Mouse (Mus musculus) adipocyte (in vitro differentiated cells): ENCODE results near the gene Ppp4c.
"Not testable (repeated sequence)": the region's sequence is repeated elsewhere in the genome, so short reads cannot be mapped to it uniquely, and the experiment has no call there.

ENCODE experiments used
- DNase-seq: peaks from one replicate; pipeline ENCODE4 v3.0.0-alpha.2; 2016; ENCODE audit warnings: low spot score

The Ppp4c gene

DNA sequence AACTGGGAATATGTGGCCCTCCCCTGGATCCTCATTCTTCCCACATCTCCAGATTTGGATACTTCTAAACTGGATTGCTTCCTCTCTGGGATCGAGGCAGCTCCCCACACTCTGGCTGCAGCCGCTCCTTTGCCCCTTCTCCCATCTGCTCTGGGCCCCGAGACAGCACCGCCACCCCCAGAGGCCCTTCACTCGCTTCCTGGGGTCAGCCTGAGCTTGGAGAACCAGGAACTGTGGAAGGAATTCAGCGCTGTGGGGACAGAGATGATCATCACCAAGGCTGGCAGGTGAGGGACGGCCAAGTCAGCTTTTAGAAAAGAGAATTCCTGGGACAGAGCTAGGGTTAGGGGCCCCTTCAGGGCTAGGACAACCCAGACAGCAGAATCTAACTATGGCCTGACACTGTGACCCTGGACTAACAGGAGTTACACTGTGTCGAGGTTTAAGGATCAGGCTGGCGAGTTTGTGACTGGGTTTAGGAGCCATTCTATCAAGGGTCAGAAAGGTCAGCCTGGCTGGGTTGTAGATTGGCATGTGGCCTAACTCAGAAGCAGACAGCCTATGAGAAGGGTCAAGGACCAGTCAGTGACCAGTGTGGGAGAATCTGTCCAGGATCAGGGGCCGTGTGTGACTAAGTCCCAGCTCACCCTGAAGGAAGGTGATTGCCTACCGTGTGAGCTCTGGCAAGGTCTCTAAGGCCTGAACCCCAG lies 10.5 kb downstream of the Ppp4c start:
- no peak for DNase-seq

DNA sequence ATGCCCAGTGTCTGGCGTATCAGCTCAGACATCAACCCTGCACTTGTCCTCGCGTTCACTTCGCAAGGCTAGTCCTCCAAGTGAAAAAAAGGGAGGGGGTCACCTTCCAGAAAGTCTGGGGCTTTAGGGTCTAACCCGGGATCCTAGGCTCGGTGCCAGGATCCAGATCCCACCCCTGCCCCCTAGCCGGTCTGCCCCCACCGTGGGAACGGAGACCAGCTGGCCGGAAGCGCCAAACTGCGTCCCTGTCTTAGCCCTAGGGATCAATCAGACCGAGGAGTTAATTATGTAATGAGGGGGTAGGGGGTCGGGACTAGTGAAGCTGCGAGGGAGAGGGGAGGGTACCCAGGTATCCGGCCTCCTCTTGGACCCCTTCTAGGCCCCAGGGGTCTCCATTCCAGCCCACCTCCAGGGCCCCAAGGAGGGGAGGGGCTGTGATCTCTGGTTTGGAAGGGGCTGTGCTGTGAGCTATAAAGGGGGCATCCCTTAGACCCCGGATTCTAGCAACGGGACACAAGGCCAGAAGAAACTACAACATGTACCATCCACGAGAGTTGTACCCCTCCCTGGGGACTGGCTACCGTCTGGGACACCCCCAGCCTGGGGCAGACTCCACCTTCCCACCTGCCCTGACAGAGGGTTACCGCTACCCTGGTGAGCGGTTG lies 11.2 kb downstream of the Ppp4c start, which contains the start of gene Tbx6:
Tbx6 (plus strand) TSS at position 513 of the 665 bp plus-strand sequence.
- no peak for DNase-seq

DNA sequence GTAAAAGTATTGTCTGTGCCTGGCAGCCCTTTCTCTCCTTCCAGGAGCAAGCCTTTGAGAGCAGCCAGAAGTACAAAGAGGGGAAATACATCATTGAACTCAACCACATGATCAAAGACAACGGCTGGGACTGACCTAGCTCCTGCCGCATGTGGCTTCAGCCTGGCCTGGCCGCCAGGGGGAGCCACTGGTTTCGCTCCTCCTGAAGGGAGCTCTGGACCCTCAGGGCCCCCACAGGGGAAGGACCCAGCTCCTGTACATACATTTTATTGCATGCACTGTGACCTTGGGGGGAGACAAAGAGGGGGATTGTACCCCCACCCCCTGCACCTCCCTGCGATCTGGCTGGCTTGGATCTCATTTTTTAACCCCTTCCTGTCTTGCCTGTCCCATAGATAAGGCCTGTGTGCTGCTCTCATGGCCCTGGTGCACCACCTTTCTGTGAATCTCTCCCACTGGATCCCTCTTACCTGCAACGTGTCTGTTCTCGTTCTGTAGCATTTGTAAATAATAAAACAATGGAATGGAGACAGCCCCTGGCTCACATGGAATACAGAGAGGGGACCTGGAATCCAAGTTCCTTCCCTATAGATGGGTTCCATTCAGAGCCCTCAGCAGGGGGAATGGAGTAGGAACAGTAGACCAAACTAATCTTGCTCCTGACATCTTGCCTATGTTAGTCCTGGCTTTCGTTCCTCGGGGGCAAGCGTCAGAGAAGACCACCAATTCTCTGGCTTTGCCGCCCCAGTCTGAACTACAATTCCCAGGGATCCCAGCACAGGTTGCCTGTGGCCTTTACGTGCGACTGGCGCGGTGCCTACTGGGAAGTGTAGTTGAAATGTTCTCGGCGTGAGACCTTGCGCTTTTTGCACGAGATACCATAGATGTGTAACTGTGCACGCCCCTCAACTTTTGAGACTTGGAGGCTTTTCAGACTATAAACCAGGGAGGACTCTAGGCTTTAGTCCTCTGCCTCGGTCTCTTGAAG lies 12.0 kb downstream of the Ppp4c start:
- peak; percentile 52 for DNase-seq

DNA sequence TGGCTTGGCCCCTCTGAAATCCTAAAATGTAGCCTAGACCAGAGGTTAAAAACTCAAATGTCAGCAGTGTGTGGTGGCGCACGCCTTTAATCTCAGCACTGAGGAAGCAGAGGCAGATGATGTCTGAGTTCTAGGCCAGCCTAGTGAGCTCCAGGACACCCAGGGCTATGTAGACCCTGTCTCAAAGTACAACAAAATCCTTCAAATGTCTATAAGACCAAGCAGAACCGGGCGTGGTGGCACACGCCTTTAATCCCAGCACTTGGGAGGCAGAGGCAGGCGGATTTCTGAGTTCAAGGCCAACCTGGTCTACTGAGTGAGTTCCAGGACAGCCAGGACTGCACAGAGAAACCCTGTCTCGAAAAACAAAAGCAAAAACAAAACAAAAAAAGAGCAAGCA lies 13.2 kb downstream of the Ppp4c start:
- DNase-seq, result not testable (repeated sequence)

DNA sequence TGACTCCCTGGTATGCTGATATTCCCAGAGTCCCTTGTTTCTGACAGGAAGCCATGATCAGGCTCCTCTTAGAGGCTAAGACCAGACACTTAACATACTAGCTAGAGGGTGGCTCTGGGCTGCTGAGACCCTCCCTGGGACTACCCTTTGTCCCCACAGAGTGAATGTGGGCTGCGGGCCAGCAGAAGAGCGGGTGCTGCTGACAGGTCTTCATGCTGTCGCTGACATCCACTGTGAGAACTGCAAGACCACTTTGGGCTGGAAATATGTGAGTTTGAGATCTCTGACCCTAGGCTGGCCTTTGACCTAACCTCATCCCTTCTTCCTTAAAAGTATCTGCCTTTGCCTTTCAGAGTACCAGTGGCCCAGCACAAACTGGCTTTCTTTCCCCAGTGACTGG lies 14.1 kb downstream of the Ppp4c start:
- DNase-seq, result no peak

DNA sequence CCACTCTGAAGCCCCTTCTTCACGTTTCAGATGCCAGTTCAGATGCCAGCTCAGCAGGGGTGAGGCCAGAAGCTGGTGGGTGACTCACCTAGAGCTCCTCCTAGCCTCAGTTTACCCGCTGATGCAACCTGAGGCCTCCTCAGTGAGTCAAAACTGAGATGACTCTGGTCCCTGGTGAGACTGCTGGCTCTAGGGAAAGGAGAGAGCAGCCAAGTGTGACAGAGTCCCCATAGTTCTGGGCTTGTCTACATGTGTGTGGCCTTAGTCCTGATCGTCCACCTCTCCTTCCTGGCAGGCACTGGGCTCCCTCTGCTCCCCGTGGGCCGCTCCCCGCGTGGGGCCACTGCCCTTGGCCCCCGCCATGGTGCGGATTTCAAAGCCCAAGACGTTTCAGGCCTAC lies 14.8 kb downstream of the Ppp4c start:
- peak; percentile 75 for DNase-seq

DNA sequence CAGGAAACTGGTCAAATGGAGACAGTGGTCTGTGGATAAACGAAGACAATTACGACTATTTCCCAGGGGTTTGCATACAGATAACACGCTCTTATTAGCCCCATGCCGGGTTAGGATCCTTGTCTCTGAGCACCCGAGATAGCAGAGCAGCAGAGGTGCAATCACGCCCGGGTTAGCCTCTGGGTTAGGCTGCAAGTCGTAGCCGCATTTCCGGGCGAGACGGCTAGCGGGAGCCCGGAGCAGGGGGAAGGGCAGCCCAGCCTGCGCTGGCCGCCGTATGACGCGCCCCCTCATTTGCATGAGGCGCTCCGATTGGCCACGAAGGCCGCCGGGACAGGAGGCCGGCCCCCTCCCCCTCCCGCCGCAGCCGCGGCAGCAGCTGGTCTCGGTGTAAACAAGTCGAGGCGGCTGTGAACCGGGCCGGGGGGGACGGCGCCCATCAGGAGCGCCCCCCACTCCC lies 15.7 kb downstream of the Ppp4c start, which contains the start of gene Ypel3:
Ypel3 (plus strand) TSS at position 358 of the 460 bp plus-strand sequence.
- peak; percentile 85 for DNase-seq

DNA sequence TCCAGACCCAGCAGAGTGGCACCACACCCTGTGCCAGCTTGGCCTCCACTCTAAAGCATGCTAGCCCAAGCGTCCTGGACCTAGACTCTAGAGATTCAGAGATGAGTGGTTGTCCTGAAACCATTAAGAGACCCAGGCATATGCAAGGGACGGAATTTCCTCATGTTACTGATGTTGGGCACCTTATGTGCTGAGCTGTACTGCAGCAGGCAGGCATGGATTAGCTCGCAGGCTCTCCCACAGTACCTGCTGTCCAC lies 16.4 kb downstream of the Ppp4c start:
- no peak for DNase-seq

DNA sequence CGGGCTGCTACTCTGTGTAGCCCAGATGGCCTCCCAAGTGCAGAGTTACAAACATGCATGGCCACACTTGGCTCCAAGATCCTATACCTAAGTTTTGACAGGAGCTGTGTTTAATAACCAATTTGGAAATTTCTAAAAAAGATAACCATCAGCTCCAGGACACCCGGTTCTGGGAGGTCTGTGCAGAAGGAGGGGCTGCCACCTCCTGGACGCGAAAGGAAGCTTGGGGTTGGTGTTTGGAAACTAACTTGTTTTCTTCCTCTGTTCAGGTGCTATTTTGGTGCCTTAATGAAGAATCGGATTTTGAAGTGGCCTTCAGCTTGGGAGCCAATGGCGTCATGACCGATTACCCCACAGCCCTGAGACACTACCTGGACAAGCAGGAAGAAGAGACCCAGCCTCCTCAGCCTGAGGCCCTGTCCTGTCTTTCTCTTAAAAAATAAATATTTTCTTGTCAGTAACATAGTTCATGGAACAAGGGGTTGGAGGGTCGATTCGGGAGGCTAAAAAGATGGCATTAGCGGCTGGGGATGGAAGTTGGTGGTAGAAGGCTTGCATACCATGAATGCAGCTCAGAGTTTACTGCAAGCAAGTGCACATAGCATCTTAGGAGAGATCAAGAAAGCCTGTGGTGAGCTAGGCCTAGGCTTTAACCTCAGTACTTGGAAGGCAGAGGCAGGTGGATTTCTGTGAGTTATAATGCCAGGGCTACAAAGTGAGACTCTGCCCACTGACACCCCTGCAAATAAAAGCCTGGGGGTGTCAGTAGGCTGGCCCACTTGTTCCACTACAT lies 16.9 kb downstream of the Ppp4c start:
- no peak for DNase-seq

DNA sequence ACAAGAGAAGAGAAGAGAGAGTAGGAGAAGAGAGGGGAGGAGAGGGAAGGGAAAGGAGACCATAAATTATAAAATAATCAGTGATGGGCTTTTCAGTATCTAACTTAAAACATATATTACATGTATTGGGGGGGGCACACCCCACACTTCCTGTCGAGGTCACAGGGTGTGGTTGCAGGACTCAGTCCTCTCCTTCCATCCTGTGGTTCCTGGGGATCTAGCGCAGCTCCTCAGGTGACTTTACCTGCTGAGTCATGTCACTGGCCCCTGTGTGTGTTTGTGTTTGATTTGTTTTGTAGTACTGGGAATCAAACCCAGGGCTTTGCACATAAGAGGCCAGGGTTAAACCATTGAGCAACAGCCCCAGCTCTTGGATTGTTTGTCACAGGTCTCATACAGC lies 17.8 kb downstream of the Ppp4c start:
- no peak for DNase-seq

DNA sequence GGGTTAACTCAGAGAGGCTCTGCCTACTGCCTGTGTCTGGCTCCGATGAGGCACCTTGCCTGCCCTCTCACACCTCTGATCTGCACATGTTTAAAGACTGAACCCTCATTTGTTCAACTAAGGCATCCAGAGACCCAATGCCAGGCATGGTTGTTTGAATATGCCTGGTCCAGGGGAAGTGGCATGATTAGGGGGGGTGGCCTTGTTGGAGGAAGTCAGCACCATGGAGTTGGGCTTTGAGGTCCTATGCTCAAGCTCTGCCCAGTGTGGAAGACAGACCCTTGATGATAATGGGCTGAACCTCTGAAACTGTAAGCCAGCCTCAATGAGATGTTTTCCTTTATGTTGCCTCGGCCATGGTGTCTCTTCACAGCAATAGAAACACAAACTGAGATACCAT lies 18.9 kb downstream of the Ppp4c start:
- no peak for DNase-seq

DNA sequence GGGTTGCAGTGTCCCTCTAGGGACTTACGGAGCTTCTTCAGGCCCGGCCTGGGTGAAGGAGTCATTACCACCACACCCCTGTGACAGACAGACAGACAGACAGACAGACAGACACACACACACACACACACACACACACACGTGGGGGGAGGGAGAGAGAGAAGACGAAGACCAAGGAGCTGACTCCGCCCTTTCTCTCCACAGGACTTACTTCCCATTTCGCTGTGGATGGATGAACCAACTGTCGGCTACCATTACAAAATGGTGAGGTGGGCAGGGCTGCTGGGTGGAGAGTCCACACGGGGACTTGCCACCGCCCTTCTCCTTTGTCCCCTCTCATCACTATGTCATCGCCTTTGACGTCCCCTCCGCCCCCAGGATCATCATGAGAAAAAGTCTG lies 21.5 kb downstream of the Ppp4c start:
- no peak for DNase-seq

DNA sequence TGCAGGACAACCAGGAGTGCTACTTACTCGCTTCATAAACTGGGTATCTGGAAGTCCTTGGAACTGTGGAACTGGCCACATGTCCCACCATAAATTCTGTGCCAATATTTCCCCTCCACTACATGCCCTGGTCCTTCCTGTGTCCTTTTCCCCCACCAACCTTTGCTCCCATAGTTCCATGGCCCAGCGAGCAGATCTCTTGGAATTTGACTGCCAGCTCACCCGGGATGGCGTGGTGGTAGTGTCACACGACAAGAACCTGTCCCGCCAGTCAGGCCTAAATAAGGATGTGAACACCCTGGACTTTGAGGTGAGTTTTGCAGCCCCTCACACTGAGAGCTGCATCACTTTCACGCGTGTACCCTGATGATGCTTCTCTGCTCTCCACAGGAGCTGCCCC lies 25.3 kb downstream of the Ppp4c start:
- DNase-seq, result no peak

DNA sequence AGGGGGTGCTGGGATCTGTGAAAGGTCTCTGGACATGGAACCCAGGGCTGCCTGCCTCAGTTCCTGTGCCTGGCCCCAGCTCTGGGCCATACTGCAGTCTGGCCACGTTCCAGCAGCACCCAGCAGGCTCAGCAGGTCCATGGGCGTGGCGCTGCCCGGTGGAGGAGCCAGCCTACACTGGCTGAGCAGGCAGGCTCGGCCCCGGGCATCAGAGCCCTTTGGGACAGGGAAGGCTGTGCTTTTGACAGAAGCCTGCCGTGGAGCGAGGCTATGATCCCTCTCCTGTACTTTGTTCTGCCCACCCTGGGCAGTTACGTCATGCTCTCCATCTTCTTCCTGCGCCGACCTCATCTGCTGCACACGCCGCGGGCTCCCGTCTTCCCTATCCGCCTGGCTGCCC lies 26.1 kb downstream of the Ppp4c start, which contains the start of gene Gdpd3:
Gdpd3 (plus strand) TSS at position 134 of the 400 bp plus-strand sequence.
- DNase-seq, result no peak

DNA sequence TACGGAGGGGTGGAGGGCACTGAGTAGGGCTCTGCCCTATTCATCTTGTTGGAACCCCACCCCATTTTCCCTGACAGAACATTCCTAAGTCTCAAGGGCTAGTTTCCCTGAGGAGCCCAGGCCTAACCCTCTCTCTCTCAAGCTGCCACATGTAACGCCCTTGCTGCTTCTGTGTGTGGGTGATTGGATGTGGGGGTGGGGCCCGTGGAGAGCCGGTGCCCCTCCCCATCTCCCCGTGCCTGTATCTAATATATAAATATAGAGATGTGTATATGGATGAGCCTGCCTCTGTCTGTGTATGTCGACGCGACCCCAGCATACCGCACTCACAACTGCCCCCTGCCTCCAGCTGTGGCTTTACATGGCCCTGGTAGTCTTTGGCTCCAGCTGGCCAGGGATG lies 26.8 kb downstream of the Ppp4c start:
- no peak for DNase-seq

DNA sequence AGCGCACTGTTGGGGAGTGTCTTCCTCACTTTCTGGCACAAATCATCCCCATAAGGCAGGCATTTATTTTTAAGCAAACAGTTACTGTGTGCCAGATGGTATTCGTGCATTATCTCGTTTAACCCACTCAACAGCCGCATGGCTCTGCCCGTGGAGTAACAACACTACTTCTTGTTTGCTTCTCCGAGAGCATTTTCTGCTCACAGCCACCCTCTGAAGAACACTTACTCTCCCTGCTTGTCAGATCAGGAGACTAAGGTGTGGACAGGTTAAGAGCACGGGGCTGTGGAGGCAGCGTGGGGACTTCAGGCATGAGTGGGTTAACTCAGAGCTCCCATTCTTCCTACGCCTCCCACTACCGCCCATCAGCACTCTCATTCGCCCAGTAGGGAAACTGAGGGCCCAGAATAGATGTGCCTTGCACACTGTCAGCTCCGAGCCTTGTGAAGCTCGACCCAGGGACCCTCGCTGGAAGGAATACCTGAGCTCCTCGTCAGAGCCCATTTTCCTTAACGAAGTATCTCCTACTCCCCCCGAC lies 29.8 kb downstream of the Ppp4c start:
- DNase-seq, result no peak

DNA sequence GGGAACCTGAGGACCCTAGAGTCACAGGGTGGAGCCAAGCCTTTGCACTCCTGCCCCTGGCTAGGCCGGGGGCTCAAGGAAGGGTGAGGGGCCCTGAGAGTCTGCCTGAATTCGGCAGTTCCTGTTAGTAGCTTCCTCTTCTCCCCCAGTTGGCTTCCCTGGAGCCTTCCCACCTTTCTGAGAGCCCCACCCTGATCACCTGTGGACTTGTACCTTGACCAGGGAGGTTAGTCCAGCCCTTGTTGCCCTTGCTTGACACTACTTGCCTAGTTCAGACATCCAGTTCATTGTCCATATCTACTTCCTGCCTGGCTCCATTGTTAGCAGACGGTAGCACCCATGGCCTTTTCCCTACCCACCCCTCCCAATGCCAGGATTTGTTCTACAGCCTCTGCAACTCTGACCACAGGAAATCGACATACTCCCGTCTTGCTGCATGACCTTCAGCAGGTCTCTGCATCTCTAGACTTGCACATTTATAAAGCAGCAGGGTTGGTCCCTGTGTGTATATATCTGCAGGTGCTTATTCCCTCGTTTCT lies 30.7 kb downstream of the Ppp4c start:
- peak; percentile 19 for DNase-seq

DNA sequence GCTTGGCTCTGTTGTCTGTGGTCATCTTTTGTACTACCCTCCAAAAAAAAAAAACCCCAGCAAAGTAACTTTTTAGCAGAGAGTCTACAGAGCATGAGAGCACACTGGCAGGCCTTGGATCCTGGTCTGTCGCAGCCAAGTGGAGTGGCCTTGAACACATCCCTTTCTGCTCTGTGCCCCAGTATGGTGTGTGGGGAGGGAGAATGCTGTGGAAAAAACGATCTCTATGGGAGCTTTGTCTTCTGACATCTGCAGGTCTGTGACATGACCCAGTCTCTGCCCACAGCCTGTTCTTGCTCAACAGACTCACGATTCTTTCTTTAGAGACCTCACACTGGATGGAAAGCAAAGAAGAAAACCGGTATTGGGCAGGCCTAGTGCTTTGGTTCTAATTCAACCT lies 31.3 kb downstream of the Ppp4c start:
- peak; percentile 43 for DNase-seq

DNA sequence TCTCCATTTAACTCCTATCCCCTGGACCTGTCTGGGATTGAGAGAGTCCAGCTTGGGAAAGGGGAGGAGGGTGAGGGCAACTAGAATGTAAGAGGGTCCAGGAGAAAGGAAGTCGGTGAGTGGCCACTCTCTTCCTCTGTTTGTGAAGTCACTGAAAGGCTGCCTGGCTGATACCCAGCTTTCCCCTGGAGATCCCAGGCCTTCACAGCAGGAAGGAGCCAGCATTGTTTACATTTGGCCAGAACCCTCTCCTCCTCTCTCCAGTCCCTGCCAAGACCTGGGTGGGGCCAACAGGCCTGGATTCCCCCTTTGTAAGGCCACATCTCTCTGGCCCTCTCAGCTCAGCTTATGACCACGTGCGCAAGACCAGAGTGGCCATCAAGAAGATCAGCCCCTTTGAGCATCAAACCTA lies 31.9 kb downstream of the Ppp4c start:
- peak; percentile 74 for DNase-seq

DNA sequence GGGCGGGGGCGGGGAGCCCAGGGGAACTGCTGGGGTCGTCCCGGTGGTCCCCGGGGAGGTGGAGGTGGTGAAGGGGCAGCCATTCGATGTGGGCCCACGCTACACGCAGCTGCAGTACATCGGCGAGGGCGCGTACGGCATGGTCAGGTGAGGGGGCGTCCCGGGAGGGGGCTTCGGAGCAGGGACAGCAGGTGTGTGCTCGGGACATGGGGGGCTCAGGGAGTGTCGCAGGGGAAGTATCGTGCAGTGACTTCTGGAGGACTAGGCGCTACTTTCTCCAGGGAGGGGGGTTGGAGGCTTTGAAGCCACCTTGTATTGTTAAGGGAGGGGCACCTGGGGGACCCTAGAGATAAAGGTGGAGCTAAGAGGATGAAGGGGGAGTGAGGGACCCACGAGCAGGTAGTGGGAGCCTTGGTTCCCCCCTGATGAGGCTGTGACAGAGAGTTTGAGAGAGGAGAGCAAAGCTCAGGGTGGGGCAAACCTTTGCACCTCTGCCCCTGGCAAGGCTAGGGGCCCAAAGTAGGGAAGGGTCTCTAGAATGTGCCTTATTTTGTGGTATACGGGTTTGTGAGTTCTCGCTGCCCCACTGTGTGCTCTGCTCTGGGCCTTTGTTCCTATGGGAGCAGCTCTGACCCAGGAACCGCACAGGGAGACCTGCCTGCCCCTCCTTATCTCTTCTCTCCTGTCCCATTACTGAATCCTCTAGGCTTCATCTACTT lies 32.5 kb downstream of the Ppp4c start:
- no peak for DNase-seq
